Mouse (Mus musculus) monocyte, adult 2 months (primary cell): ENCODE results near the gene Man2a1.
"Not testable (repeated sequence)": the region's sequence is repeated elsewhere in the genome, so short reads cannot be mapped to it uniquely, and the experiment has no call there.

ENCODE experiments used
- DNase-seq, 2 experiments: peaks; one replicate each; pipeline ENCODE4 v3.0.0; 2022; ENCODE audit warnings: low spot score in 2 of 2, low read depth in 1 of 2

The Man2a1 gene

GRCm38 (mm10) chr17:64752126-64753019 is 151.8 kb downstream of the Man2a1 start:
- no peak for DNase-seq

GRCm38 (mm10) chr17:64753507-64753906 is 153.0 kb downstream of the Man2a1 start:
- no peak for DNase-seq

- peak; percentile 56 to 63 for DNase-seq
Measured at GRCm38 (mm10) chr17:64754142-64754863, 153.8 kb downstream of the Man2a1 start.

- DNase-seq = no peak
Measured at GRCm38 (mm10) chr17:64755191-64755590, 154.7 kb downstream of the Man2a1 start.

- not testable (repeated sequence) for DNase-seq
Measured at GRCm38 (mm10) chr17:64762651-64763050, 162.1 kb downstream of the Man2a1 start.

- DNase-seq = no peak
Measured at GRCm38 (mm10) chr17:64763491-64763890, 163.0 kb downstream of the Man2a1 start.

- no peak for DNase-seq
Measured at GRCm38 (mm10) chr17:64764175-64765122, 163.9 kb downstream of the Man2a1 start.

GRCm38 (mm10) chr17:64765286-64765685 is 164.8 kb downstream of the Man2a1 start:
- DNase-seq = no peak

GRCm38 (mm10) chr17:64766507-64766906 is 166.0 kb downstream of the Man2a1 start:
- DNase-seq = no peak

GRCm38 (mm10) chr17:64770277-64770676 is 169.7 kb downstream of the Man2a1 start:
- DNase-seq = no peak

- DNase-seq = no peak
Measured at GRCm38 (mm10) chr17:64772611-64773010, 172.1 kb downstream of the Man2a1 start.

GRCm38 (mm10) chr17:64774218-64774617 is 173.7 kb downstream of the Man2a1 start:
- DNase-seq = no peak

GRCm38 (mm10) chr17:64778300-64778699 is 177.8 kb downstream of the Man2a1 start:
- no peak for DNase-seq

- no peak for DNase-seq
Measured at GRCm38 (mm10) chr17:64778756-64779155, 178.2 kb downstream of the Man2a1 start.

- DNase-seq = no peak
Measured at GRCm38 (mm10) chr17:64780753-64781490, 180.4 kb downstream of the Man2a1 start.

- no peak for DNase-seq
Measured at GRCm38 (mm10) chr17:64782307-64782706, 181.8 kb downstream of the Man2a1 start.

- DNase-seq = no peak
Measured at GRCm38 (mm10) chr17:64785961-64786360, 185.4 kb downstream of the Man2a1 start.

GRCm38 (mm10) chr17:64788301-64788700 is 187.8 kb downstream of the Man2a1 start:
- DNase-seq = no peak

GRCm38 (mm10) chr17:64789175-64789574 is 188.6 kb downstream of the Man2a1 start:
- no peak for DNase-seq

GRCm38 (mm10) chr17:64792076-64792475 is 191.5 kb downstream of the Man2a1 start:
- DNase-seq = no peak
